In the genomic region with DNA sequence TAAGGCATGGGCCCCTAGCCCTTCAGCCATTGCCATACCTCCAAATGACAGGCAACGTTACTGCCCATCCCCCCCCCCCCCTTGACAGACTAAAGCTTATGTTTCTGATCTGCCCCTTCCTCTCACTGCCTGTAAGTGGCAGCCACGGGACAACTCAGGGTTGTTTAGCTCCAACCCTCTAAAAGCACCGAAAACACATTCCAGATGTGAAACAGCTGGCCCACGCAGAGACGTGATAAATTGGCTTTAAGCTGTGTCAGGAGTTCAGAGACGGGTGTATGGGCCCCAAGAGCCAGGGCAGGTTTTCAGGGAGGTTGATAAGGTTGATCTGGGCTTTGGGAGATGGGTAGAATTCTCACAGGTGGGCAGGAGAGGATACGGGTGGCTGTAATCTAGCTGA, we compare ENCODE assay signal across 30 mouse cellular contexts. TPM values are rescaled to one million over a fixed set of nuclear protein-coding genes. Genes with fewer than 3 reads are reported as not detected.
DNase-seq lines count a peak whose midpoint lies in the region; ATAC-seq and TF ChIP-seq lines count a peak whose summit lies in the region.
"Had no signal": no experiment of that assay in that cellular context is flagged by ENCODE, and none has a peak within 500 bp of the region (broad histone marks: within the 10 kb centered on the region; RNA-seq: fewer than 3 reads in every experiment).

No protein-coding gene starts in this region.

- no peaks in the 10 kb centered on the region for H3K36me3 ChIP-seq in embryonic facial prominence, embryonic 12.5 days
- H3K36me3 ChIP-seq in limb, embryonic 12.5 days: no peaks in the 10 kb centered on the region
- H3K36me3 ChIP-seq in forebrain, postnatal 0 days (ENCODE audit: insufficient read depth): peaks cover 15% of the 10 kb centered on the region
- no peaks in the 10 kb centered on the region for H3K36me3 ChIP-seq in kidney, embryonic 16.5 days (ENCODE audit: insufficient read depth, low read length)
- H3K36me3 ChIP-seq: forebrain, embryonic 10.5 days; intestine, embryonic 15.5 days; liver, embryonic 12.5 days had no signal

- peaks cover 35% of the 10 kb centered on the region for H3K27me3 ChIP-seq in embryonic facial prominence, embryonic 12.5 days
- H3K27me3 ChIP-seq in limb, embryonic 12.5 days: peaks cover 41% of the 10 kb centered on the region
- H3K27me3 ChIP-seq in forebrain, postnatal 0 days (ENCODE audit: insufficient read depth, low read length): no peaks in the 10 kb centered on the region; the same call in 1 of the 2 replicates
- peaks cover 17% of the 10 kb centered on the region for H3K27me3 ChIP-seq in kidney, embryonic 16.5 days (ENCODE audit: insufficient read depth, low read length)
- H3K27me3 ChIP-seq: hindbrain, embryonic 15.5 days had no signal

- H3K4me1 ChIP-seq in embryonic facial prominence, embryonic 12.5 days: peaks cover 19% of the 10 kb centered on the region
- peaks cover 39% of the 10 kb centered on the region for H3K4me1 ChIP-seq in limb, embryonic 12.5 days (replicated peaks)
- H3K4me1 ChIP-seq in forebrain, postnatal 0 days (ENCODE audit: insufficient read depth): no peaks in the 10 kb centered on the region
- peaks cover 10% of the 10 kb centered on the region; the same call in 1 of the 2 replicates for H3K4me1 ChIP-seq in kidney, embryonic 16.5 days (ENCODE audit: insufficient read depth, low read length)

- DNase-seq in embryo, embryonic 10 days (ENCODE audit: low spot score): peak; percentile 73
- DNase-seq in embryo, embryonic 9.5 days (ENCODE audit: extremely low spot score): no peak
- DNase-seq in adipocyte (ENCODE audit: low spot score): peak; percentile 16
- no peak for DNase-seq in spleen, postnatal 4 days (ENCODE audit: low spot score in 2 of 2)
- DNase-seq in forebrain, postnatal 0 days: no peak
- DNase-seq: adrenal gland, postnatal 36 days; cerebellum, adult 9-10 months; gastrocnemius, adult 2 months; kidney, adult 8-10 months; kidney, postnatal 14 days; lung, adult 18-20 months; midbrain, embryonic 14.5 days had no signal

- no peak overlapping the region for H3K9ac ChIP-seq in embryonic facial prominence, embryonic 12.5 days
- no peak overlapping the region for H3K9ac ChIP-seq in limb, embryonic 12.5 days (replicated peaks)
- no peak overlapping the region for H3K9ac ChIP-seq in forebrain, postnatal 0 days
- no peak overlapping the region for H3K9ac ChIP-seq in kidney, embryonic 16.5 days (replicated peaks; ENCODE audit: low read length)
- H3K9ac ChIP-seq: hindbrain, embryonic 15.5 days; intestine, embryonic 15.5 days; liver, embryonic 12.5 days; neural tube, embryonic 15.5 days had no signal

- TF ChIP-seq CTCF in forebrain, postnatal 0 days (IDR thresholded peaks at IDR 0.05; ENCODE audit: low read depth): no peak

- 9% methylated on average over 7 of the region's 7 CpGs for WGBS in embryonic facial prominence, embryonic 12.5 days
- WGBS in limb, embryonic 12.5 days: 6% methylated on average over 7 of the region's 7 CpGs
- 66% methylated on average over 7 of the region's 7 CpGs for WGBS in forebrain, postnatal 0 days
- WGBS in kidney, embryonic 16.5 days: 11% methylated on average over 7 of the region's 7 CpGs

- 0 out of 2 replicates have a peak overlapping the region, but pooled peaks have one; percentile 11 for H3K4me2 ChIP-seq in embryonic facial prominence, embryonic 12.5 days (replicated peaks)
- peak overlapping the region; percentile 23 for H3K4me2 ChIP-seq in limb, embryonic 12.5 days
- no peak overlapping the region for H3K4me2 ChIP-seq in forebrain, postnatal 0 days (ENCODE audit: low read depth)
- no peak overlapping the region for H3K4me2 ChIP-seq in kidney, embryonic 16.5 days (replicated peaks; ENCODE audit: low read depth, low read length)
- H3K4me2 ChIP-seq: hindbrain, embryonic 15.5 days; intestine, embryonic 15.5 days; liver, embryonic 12.5 days; neural tube, embryonic 15.5 days had no signal

- no peak for ATAC-seq in embryonic facial prominence, embryonic 12.5 days (ENCODE audit: insufficient number of reproducible peaks, insufficient read depth, low FRiP score, low TSS enrichment)
- ATAC-seq in limb, embryonic 12.5 days (ENCODE audit: insufficient number of reproducible peaks, insufficient read depth, low FRiP score, low TSS enrichment, low read depth): peak; percentile 40; the same call in 1 of the 2 replicates
- ATAC-seq in forebrain, postnatal 0 days: no peak
- no peak for ATAC-seq in kidney, embryonic 16.5 days (ENCODE audit: low FRiP score, low TSS enrichment)
- ATAC-seq: CD4-positive, CD25-positive, alpha-beta regulatory T cell, adult 4 months; forebrain, embryonic 16.5 days; intestine, embryonic 15.5 days; liver, embryonic 12.5 days had no signal

- H3K27ac ChIP-seq in embryonic facial prominence, embryonic 12.5 days: peak overlapping the region; percentile 7
- 0 out of 2 replicates have a peak overlapping the region, but pooled peaks have one; percentile 41 for H3K27ac ChIP-seq in limb, embryonic 12.5 days
- no peak overlapping the region for H3K27ac ChIP-seq in forebrain, postnatal 0 days (ENCODE audit: low read depth, low read length)
- no peak overlapping the region for H3K27ac ChIP-seq in kidney, embryonic 16.5 days (ENCODE audit: low read length)
- H3K27ac ChIP-seq: forebrain, embryonic 10.5 days; gastrocnemius, adult 2 months; hindbrain, embryonic 15.5 days; intestine, embryonic 15.5 days; left cerebral cortex, adult 2 months; liver, embryonic 12.5 days; neural tube, embryonic 15.5 days had no signal

- no peak overlapping the region for H3K4me3 ChIP-seq in embryonic facial prominence, embryonic 12.5 days
- no peak overlapping the region for H3K4me3 ChIP-seq in limb, embryonic 12.5 days (replicated peaks)
- H3K4me3 ChIP-seq in forebrain, postnatal 0 days (ENCODE audit: low read depth, low read length): no peak overlapping the region
- no peak overlapping the region for H3K4me3 ChIP-seq in kidney, embryonic 16.5 days (ENCODE audit: low read length)
- H3K4me3 ChIP-seq: forebrain, embryonic 10.5 days; gastrocnemius, adult 2 months; hindbrain, embryonic 15.5 days; intestine, embryonic 15.5 days; left cerebral cortex, adult 2 months; liver, embryonic 12.5 days; myocyte; neural tube, embryonic 15.5 days had no signal

- no peaks in the 10 kb centered on the region for H3K9me3 ChIP-seq in embryonic facial prominence, embryonic 12.5 days
- no peaks in the 10 kb centered on the region for H3K9me3 ChIP-seq in limb, embryonic 12.5 days
- no peaks in the 10 kb centered on the region for H3K9me3 ChIP-seq in forebrain, postnatal 0 days (ENCODE audit: low read length)
- no peaks in the 10 kb centered on the region for H3K9me3 ChIP-seq in kidney, embryonic 16.5 days (ENCODE audit: low read length)
- H3K9me3 ChIP-seq: forebrain, embryonic 10.5 days; hindbrain, embryonic 15.5 days; intestine, embryonic 15.5 days; liver, embryonic 12.5 days; neural tube, embryonic 15.5 days had no signal

RNA-seq across cellular contexts. Expression of a gene that starts 11.0 kb away (rescaled TPM):
- not detected in 2 replicates for polyA plus RNA-seq in embryonic facial prominence, embryonic 12.5 days (2016; fragmentation: Nextera tagmentation; extraction: Ambion mirVana)
- polyA plus RNA-seq in limb, embryonic 12.5 days (2016; fragmentation: Nextera tagmentation; extraction: Ambion mirVana): not detected in 2 replicates
- 0.31 and 0.48 TPM in 2 replicates for total RNA-seq in forebrain, postnatal 0 days (2014; rRNA removed)
- polyA plus RNA-seq in forebrain, postnatal 0 days (2015; fragmentation: Nextera tagmentation; extraction: Ambion mirVana): 0.47 and 0.98 TPM in 2 replicates
- polyA plus RNA-seq in kidney, embryonic 16.5 days (2015; fragmentation: Nextera tagmentation; extraction: Ambion mirVana): not detected in 2 replicates
- total RNA-seq: adrenal gland, adult 18-20 months; adrenal gland, postnatal 36 days; gastrocnemius, adult 2 months; gastrocnemius, postnatal 4 days; heart, adult 8-10 months; heart, postnatal 25 days; left cerebral cortex, adult 2 months; megakaryocyte, adult 5-6 weeks had no signal
- polyA plus RNA-seq: CD4-positive, CD25-positive, alpha-beta regulatory T cell, adult 4 months; forebrain, embryonic 10.5 days; heart, embryonic 14.5 days; liver, embryonic 12.5 days; myocyte had no signal

RNA-seq across cellular contexts. Expression of a gene that starts 22.0 kb away (rescaled TPM):
- 7.7 and 7.9 TPM in 2 replicates for polyA plus RNA-seq in embryonic facial prominence, embryonic 12.5 days (2016; fragmentation: Nextera tagmentation; extraction: Ambion mirVana)
- 2.2 and 2.5 TPM in 2 replicates for polyA plus RNA-seq in limb, embryonic 12.5 days (2016; fragmentation: Nextera tagmentation; extraction: Ambion mirVana)
- 52.4 and 54.5 TPM in 2 replicates for total RNA-seq in forebrain, postnatal 0 days (2014; rRNA removed)
- polyA plus RNA-seq in forebrain, postnatal 0 days (2015; fragmentation: Nextera tagmentation; extraction: Ambion mirVana): 42.8 and 46.6 TPM in 2 replicates
- polyA plus RNA-seq in kidney, embryonic 16.5 days (2015; fragmentation: Nextera tagmentation; extraction: Ambion mirVana): 7.9 and 8.6 TPM in 2 replicates

RNA-seq across cellular contexts. Expression of a gene that starts 23.7 kb away (rescaled TPM):
- polyA plus RNA-seq in embryonic facial prominence, embryonic 12.5 days (2016; fragmentation: Nextera tagmentation; extraction: Ambion mirVana): 0.10 and 0.32 TPM in 2 replicates
- not detected in 2 replicates for polyA plus RNA-seq in limb, embryonic 12.5 days (2016; fragmentation: Nextera tagmentation; extraction: Ambion mirVana)
- total RNA-seq in forebrain, postnatal 0 days (2014; rRNA removed): 0.23 and 0.33 TPM in 2 replicates
- 0.06 and 0.09 TPM in 2 replicates for polyA plus RNA-seq in forebrain, postnatal 0 days (2015; fragmentation: Nextera tagmentation; extraction: Ambion mirVana)
- polyA plus RNA-seq in kidney, embryonic 16.5 days (2015; fragmentation: Nextera tagmentation; extraction: Ambion mirVana): 0.05 TPM in 1 of 2 replicates, not detected in the other
- total RNA-seq: gastrocnemius, postnatal 4 days; megakaryocyte, adult 5-6 weeks had no signal
- polyA plus RNA-seq: CD4-positive, CD25-positive, alpha-beta regulatory T cell, adult 4 months; forebrain, embryonic 10.5 days; intestine, embryonic 15.5 days had no signal

RNA-seq across cellular contexts. Expression of a gene that starts 36.2 kb away (rescaled TPM):
- 19.7 and 20.6 TPM in 2 replicates for polyA plus RNA-seq in embryonic facial prominence, embryonic 12.5 days (2016; fragmentation: Nextera tagmentation; extraction: Ambion mirVana)
- polyA plus RNA-seq in limb, embryonic 12.5 days (2016; fragmentation: Nextera tagmentation; extraction: Ambion mirVana): 19.7 and 19.9 TPM in 2 replicates
- 43.0 and 45.8 TPM in 2 replicates for total RNA-seq in forebrain, postnatal 0 days (2014; rRNA removed)
- polyA plus RNA-seq in forebrain, postnatal 0 days (2015; fragmentation: Nextera tagmentation; extraction: Ambion mirVana): 14.4 and 16.9 TPM in 2 replicates
- polyA plus RNA-seq in kidney, embryonic 16.5 days (2015; fragmentation: Nextera tagmentation; extraction: Ambion mirVana): 7.9 and 10.2 TPM in 2 replicates
- polyA plus RNA-seq: CD4-positive, CD25-positive, alpha-beta regulatory T cell, adult 4 months had no signal

RNA-seq across cellular contexts. Expression of a gene that starts 38.6 kb away (rescaled TPM):
- polyA plus RNA-seq in embryonic facial prominence, embryonic 12.5 days (2016; fragmentation: Nextera tagmentation; extraction: Ambion mirVana): 0.19 TPM in 1 of 2 replicates, not detected in the other
- polyA plus RNA-seq in limb, embryonic 12.5 days (2016; fragmentation: Nextera tagmentation; extraction: Ambion mirVana): 0.56 TPM in 1 of 2 replicates, not detected in the other
- 0.15 TPM in 1 of 2 replicates, not detected in the other for total RNA-seq in forebrain, postnatal 0 days (2014; rRNA removed)
- 0.10 and 0.13 TPM in 2 replicates for polyA plus RNA-seq in forebrain, postnatal 0 days (2015; fragmentation: Nextera tagmentation; extraction: Ambion mirVana)
- 0.64 TPM in 1 of 2 replicates, not detected in the other for polyA plus RNA-seq in kidney, embryonic 16.5 days (2015; fragmentation: Nextera tagmentation; extraction: Ambion mirVana)
- total RNA-seq: adrenal gland, adult 18-20 months; adrenal gland, postnatal 36 days; gastrocnemius, adult 2 months; gastrocnemius, postnatal 4 days; heart, adult 8-10 months; heart, postnatal 25 days; megakaryocyte, adult 5-6 weeks had no signal
- polyA plus RNA-seq: CD4-positive, CD25-positive, alpha-beta regulatory T cell, adult 4 months; heart, embryonic 14.5 days; intestine, embryonic 15.5 days; liver, embryonic 12.5 days; midbrain, embryonic 14.5 days had no signal

Comparison
In these comparisons a context has a peak if more than half of its experiments do, and no peak if none do; other contexts are left out.
1. DNase-seq: peak in embryo, embryonic 10 days (single experiment) and adipocyte (single experiment); none in embryo, embryonic 9.5 days (single experiment), spleen, postnatal 4 days (0 of 2) and forebrain, postnatal 0 days (single experiment).
2. H3K27ac ChIP-seq: peak in embryonic facial prominence, embryonic 12.5 days (single experiment) and limb, embryonic 12.5 days (single experiment); none in forebrain, postnatal 0 days (single experiment) and kidney, embryonic 16.5 days (single experiment).
3. H3K4me2 ChIP-seq: peak in embryonic facial prominence, embryonic 12.5 days (single experiment) and limb, embryonic 12.5 days (single experiment); none in forebrain, postnatal 0 days (single experiment) and kidney, embryonic 16.5 days (single experiment).